Mouse (Mus musculus): ENCODE measurements at regions not wholly inside any gene's neighbourhood (a gene's known extent, or its start where the extent isn't known, plus 50 kb on each side); places are given as distances from the start of the nearest gene placed in this dataset.
"Not testable (repeated sequence)": the region's sequence is repeated elsewhere in the genome, so short reads cannot be mapped to it uniquely, and the experiment has no call there.

DNA sequence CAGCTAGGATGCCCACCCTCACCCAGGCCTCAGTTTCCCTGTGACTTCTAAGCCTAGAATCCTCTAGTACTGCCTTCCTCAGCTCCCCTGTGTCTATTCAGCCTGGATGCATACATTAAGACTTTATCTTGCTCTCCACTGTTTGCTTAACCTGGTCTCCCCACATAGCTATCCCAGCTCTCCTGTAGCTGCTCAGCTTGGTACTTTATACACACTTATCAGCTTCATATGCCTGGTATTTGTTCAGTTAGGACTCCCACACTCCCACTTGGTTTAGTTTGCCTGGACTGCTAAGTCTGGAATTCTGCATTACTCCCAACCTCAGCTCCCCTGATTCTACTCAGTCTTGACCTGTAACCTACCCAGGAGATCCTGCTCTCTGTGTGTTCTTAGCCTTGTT is 147.7 kb downstream of the Tmem121 start:
- TF ChIP-seq CTCF (IDR thresholded peaks at IDR 0.05), result no peak
- ChIA-PET POLR2A (no interaction called here), CTCF (no interaction called here)
- DNase-seq (ENCODE audit: low read depth, low spot score), result no peak
- in situ Hi-C loops (cut with MboI; ENCODE audit: low pct_unique_long_range_greater_than_20kb), result no loop called here
- H3K27me3 ChIP-seq, result no peaks in the 10 kb centered on the region
- no peak for ATAC-seq

DNA sequence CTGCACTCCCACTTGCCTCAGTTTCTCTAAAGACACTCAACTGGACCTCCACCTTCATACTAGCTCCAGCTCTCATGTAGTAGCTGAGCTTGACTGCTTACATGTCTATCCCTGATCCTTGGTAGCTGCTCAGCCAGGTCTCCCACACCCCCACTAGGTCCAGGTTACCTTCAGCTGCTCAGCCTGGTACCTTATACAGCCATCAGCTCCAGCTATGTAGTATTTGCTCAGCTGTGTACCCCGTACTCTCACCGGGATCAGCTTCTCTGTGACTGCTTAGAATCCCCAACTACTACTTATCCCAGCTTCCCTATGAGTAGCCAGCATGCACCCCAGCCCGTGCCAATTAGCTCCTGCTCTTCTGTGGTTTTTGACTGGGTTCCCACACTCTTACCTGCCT is 148.1 kb downstream of the Tmem121 start:
- ATAC-seq; POLR2A ChIA-PET; DNase-seq (ENCODE audit: low read depth, low spot score); in situ Hi-C loops (cut with MboI; ENCODE audit: low pct_unique_long_range_greater_than_20kb); H3K27me3 ChIP-seq; CTCF ChIA-PET: not testable (repeated sequence)

DNA sequence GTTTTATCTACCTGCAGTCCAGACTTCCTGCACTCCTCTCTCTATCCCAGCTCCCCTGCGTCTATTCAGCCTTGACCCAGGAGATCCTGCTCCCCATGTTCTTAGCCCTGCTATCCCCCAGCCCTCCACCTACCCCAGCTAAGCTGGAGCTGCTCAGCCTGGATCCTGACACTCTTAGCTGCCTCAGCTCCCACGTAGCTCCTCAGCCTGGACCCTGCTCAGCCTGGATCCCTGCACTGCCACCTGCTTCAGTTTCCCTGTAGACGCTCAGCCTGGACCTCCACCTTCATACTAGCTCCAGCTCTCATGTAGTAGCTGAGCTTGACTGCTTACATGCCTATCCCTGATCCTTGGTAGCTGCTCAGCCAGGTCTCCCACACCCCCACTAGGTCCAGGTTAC is 151.5 kb downstream of the Tmem121 start:
- in situ Hi-C loops (cut with MboI; ENCODE audit: low pct_unique_long_range_greater_than_20kb), result no loop called here
- POLR2A ChIA-PET, result no interaction called here

DNA sequence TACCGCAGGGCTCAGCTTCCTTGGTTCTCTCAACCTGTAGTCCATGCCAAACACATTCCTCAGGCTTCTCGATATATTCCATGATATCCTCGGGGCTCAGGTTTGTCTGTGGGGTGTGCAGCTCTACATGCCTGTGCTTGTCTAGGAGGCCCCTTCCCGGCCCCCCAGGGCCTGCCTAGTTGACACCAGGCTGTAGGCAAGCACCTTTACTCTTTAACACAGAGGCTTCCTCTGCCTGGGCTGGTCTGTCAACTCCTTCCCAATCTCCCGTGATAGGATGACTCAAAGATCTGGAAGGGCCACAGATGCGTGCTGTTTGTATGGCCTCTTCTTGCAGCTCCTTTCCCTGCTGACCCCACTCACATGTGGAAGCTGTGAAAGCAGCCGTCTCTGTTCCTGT is 150.4 kb upstream of the Adam6b start:
- CTCF ChIA-PET, result no interaction called here
- DNase-seq (ENCODE audit: low read depth, low spot score) (no peak), ATAC-seq (no peak)
- no peak for TF ChIP-seq CTCF (IDR thresholded peaks at IDR 0.05)
- no peaks in the 10 kb centered on the region for H3K27me3 ChIP-seq
- POLR2A ChIA-PET, result no interaction called here
- in situ Hi-C loops (cut with MboI; ENCODE audit: low pct_unique_long_range_greater_than_20kb), result no loop called here

More for the DNA sequence above, 151.5 kb downstream of the Tmem121 start:
- DNase-seq (ENCODE audit: low read depth, low spot score) (no peak), ATAC-seq (no peak)
- no peaks in the 10 kb centered on the region for H3K27me3 ChIP-seq
- TF ChIP-seq CTCF (IDR thresholded peaks at IDR 0.05), result no peak
- CTCF ChIA-PET, result no interaction called here

DNA sequence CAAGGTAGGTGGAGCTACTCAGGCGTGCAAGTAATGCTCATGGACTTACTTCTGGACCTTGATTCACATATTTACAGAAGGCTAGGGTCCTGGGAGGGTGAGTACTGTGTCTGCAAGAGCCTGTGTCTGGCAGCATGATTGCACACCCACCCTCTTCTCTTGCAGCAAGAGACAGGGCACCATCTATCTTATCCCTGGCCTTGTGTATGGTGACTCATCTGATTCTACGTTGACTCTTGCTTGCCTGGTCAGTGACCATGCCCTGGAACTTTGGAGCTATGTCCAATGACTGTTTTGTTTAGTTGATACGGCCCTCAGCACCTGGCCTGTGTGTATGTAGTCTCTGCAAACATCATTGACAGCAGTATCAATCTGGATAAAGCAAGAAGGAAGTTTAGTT is 148.3 kb upstream of the Adam6b start:
- CTCF ChIA-PET, result no interaction called here
- DNase-seq (ENCODE audit: low read depth, low spot score) (no peak), ATAC-seq (no peak)
- in situ Hi-C loops (cut with MboI; ENCODE audit: low pct_unique_long_range_greater_than_20kb), result no loop called here
- POLR2A ChIA-PET, result no interaction called here
- H3K27me3 ChIP-seq, result no peaks in the 10 kb centered on the region
- no peak for TF ChIP-seq CTCF (IDR thresholded peaks at IDR 0.05)

DNA sequence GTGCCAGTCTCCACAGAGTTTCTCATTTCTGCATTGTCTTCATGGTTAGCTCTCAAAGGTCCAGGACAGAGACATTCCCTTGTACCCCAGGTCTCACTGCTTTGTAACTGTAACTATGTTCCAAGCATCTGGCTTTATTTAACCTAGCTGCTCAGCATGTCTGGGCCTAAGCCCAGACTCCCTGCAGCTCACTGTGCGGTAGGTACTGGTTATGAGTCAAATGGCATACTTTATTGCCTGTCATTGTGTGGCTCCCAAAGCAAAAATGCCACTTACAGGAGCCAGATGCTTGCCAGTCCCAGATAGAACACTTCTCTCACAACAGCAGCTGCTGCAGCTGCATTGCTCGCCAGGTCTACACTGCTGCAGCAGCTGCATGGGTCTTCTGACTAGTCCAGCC is 134.2 kb upstream of the Adam6b start:
- DNase-seq (ENCODE audit: low read depth, low spot score) (no peak), ATAC-seq (no peak)
- in situ Hi-C loops (cut with MboI; ENCODE audit: low pct_unique_long_range_greater_than_20kb), result no loop called here
- no peak for TF ChIP-seq CTCF (IDR thresholded peaks at IDR 0.05)
- no peaks in the 10 kb centered on the region for H3K27me3 ChIP-seq
- CTCF ChIA-PET, result no interaction called here
- POLR2A ChIA-PET, result no interaction called here

DNA sequence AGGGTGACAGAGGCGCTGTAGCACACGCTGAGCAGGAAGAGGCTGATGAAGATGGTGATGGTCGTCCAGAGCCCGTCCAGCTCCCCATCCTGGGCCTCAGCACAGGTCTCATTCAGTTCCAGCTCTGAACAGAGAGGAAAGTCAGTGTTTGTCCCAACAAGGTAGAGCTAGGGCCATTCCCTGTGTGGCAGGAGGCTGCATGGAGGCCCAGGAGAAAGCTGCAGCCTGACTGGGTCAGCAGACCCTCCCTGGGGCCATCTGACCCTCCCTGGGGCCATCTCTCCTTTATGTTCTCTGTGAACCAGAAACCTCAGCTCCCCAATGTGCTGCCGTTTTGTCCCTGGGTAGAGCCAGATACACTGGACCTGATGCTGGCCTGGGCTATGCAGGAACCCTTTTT is 131.2 kb upstream of the Adam6b start:
- H3K27me3 ChIP-seq, result no peaks in the 10 kb centered on the region
- TF ChIP-seq CTCF (IDR thresholded peaks at IDR 0.05), result no peak
- no peak for ATAC-seq
- ChIA-PET CTCF (no interaction called here), POLR2A (no interaction called here)
- DNase-seq (ENCODE audit: low read depth, low spot score), result no peak
- in situ Hi-C loops (cut with MboI; ENCODE audit: low pct_unique_long_range_greater_than_20kb), result no loop called here

DNA sequence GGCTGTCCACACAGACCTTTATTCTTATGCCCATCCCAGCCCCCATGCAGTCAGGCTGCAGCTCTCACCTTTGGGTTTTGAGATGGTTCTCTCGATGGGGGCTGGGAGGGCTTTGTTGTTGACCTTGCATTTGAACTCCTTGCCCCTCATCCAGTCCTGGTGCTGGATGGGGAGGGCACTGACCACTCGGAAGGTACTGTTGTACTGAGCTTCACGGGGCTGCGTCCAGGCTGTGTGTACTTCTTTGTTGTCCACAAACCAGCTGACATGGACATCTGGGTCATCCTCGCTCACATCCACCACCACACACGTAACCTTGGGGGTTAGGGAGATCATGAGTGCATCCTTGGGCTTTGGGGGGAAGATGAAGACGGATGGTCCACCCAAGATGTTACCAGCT is 129.3 kb upstream of the Adam6b start:
- ChIA-PET POLR2A (no interaction called here), CTCF (no interaction called here)
- H3K27me3 ChIP-seq, result no peaks in the 10 kb centered on the region
- ATAC-seq, result no peak
- in situ Hi-C loops (cut with MboI; ENCODE audit: low pct_unique_long_range_greater_than_20kb), result no loop called here
- no peak for DNase-seq (ENCODE audit: low read depth, low spot score)
- no peak for TF ChIP-seq CTCF (IDR thresholded peaks at IDR 0.05)

DNA sequence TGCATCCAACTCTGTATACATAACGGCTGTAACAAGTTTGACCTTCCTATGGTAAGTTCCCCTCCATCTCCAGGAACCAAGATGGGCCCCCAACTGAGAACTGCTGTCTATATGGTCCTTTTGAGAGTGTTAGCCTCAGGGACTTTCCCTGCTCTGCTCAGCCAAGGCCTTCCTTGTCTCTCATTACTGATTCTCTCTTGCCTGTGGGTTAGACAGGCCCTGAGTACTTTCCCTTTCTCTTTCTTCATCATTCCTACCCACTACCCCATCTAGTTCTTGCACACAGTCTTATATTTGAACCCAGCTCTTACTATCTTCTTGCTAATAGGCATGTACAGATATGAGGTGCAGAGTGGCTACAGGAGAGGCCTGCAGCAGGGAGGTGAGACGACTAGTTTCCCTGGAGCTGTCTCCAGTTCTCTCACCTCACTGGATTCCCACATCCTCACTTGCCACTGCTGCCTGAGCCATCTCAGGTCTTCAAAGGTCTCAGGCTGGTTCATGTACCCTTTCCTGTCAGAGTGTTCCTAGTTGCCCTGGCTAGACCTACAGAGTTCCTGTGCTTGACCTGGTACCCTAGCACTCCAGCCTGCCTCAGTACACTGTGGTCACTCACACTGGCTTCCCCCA is 126.8 kb upstream of the Adam6b start:
- no peak for TF ChIP-seq CTCF (IDR thresholded peaks at IDR 0.05)
- ChIA-PET POLR2A (no interaction called here), CTCF (no interaction called here)
- in situ Hi-C loops (cut with MboI; ENCODE audit: low pct_unique_long_range_greater_than_20kb), result no loop called here
- no peaks in the 10 kb centered on the region for H3K27me3 ChIP-seq
- DNase-seq (ENCODE audit: low read depth, low spot score), result no peak
- no peak for ATAC-seq

DNA sequence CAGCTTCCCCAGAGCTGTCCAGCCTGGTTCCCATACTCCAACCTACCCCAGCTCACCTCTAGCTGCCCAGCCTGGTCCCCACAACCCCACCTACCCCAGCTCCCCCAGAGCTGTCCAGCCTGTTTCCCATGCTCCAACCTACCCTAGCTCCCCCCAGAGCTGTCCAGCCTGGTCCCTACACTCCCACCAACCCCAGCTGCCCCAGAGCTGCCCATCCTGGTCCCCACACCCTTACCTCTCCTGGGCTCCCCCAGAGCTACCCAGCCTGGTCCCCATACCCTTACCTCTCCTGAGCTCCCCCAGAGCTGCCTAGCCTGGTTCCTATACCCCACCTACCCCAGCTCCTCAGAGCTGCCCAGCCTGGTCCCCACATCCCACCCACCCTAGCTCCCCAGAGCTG is 125.3 kb upstream of the Adam6b start:
- no peak for TF ChIP-seq CTCF (IDR thresholded peaks at IDR 0.05)
- no peaks in the 10 kb centered on the region for H3K27me3 ChIP-seq
- POLR2A ChIA-PET, result no interaction called here
- in situ Hi-C loops (cut with MboI; ENCODE audit: low pct_unique_long_range_greater_than_20kb), result no loop called here
- DNase-seq (ENCODE audit: low read depth, low spot score) (no peak), ATAC-seq (no peak)
- CTCF ChIA-PET, result no interaction called here

DNA sequence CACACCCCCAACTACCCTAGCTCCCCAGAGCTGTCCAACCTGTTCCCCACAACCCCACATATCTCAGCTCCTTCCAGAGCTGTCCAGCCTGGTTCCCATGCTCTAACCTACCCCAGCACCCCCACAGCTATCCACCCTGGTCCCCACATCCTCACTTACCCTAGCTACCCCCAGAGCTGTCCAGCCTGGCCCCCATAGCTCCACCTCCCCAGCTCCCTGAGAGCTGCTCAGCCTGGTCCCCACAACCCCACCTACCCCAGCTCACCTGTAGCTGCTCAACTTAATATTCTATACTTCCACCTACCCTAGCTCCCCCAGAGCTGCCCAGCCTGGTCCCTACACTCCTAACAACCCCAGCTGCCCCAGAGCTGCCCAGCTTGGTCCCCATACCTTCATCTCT is 124.9 kb upstream of the Adam6b start:
- ATAC-seq (no peak), DNase-seq (ENCODE audit: low read depth, low spot score) (no peak)
- ChIA-PET CTCF (no interaction called here), POLR2A (no interaction called here)
- H3K27me3 ChIP-seq, result no peaks in the 10 kb centered on the region
- in situ Hi-C loops (cut with MboI; ENCODE audit: low pct_unique_long_range_greater_than_20kb), result no loop called here
- no peak for TF ChIP-seq CTCF (IDR thresholded peaks at IDR 0.05)

DNA sequence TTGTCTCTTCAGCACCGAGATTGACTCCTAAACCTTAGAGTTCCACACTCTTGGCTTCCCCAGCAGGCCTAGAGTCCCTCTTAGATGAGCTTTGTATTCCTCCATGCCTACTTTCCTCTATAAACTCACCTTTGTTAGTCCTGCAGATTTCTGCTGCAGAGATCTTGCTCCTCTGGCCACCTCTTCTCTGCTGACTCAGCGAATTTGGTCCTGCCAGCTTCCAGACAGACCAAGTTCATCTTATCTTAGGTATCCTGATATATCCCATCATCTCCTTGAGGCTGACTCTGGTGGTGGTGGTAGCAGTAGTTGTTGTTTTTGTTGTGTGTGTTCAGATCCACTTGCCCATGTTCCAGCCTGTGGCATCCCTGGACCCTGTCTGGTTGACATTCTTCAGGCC is 123.5 kb upstream of the Adam6b start:
- no peak for TF ChIP-seq CTCF (IDR thresholded peaks at IDR 0.05)
- POLR2A ChIA-PET, result no interaction called here
- in situ Hi-C loops (cut with MboI; ENCODE audit: low pct_unique_long_range_greater_than_20kb), result no loop called here
- ATAC-seq (no peak), DNase-seq (ENCODE audit: low read depth, low spot score) (no peak)
- CTCF ChIA-PET, result no interaction called here
- no peaks in the 10 kb centered on the region for H3K27me3 ChIP-seq

All from Patski (cell line).